Comparison of ENCODE assay signal across 14 mouse cellular contexts in the genomic region with DNA sequence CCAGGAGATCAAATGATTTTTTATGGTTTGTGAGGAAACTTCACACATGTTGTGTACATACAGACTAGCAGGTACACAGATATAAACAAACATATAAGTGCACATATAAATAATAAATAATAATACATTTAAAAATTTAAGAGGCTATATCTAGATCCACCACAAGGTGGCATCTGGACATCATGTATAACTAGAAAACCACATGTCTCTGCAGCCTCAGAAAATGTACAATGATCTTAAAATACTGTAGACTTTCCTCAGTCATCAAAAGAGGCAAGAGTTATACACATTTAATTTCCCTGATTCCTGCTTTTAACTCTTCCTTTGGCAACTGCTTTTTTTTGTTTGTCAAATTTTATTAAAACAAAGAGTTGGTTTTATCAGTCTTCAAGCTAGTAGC. TPM values are rescaled to one million over a fixed set of nuclear protein-coding genes. Genes with fewer than 3 reads are reported as not detected.
DNase-seq lines count a peak whose midpoint lies in the region; ATAC-seq and TF ChIP-seq lines count a peak whose summit lies in the region.
"Had no signal": no experiment of that assay in that cellular context is flagged by ENCODE, and none has a peak within 500 bp of the region (broad histone marks: within the 10 kb centered on the region; RNA-seq: fewer than 3 reads in every experiment).

No protein-coding gene starts in this region.

- no peaks in the 10 kb centered on the region for H3K9me3 ChIP-seq in hindbrain, embryonic 16.5 days (ENCODE audit: control insufficient read depth, low read length)
- H3K9me3 ChIP-seq in hindbrain, embryonic 12.5 days (replicated peaks), result no peaks in the 10 kb centered on the region
- no peaks in the 10 kb centered on the region for H3K9me3 ChIP-seq in hindbrain, postnatal 0 days (ENCODE audit: low read length)
- H3K9me3 ChIP-seq: embryonic facial prominence, embryonic 12.5 days had no signal

- H3K4me2 ChIP-seq in hindbrain, embryonic 16.5 days (ENCODE audit: low read length), result no peak overlapping the region
- no peak overlapping the region for H3K4me2 ChIP-seq in hindbrain, embryonic 12.5 days (replicated peaks)
- H3K4me2 ChIP-seq in hindbrain, postnatal 0 days (ENCODE audit: low read depth, low read length), result no peak overlapping the region
- H3K4me2 ChIP-seq: embryonic facial prominence, embryonic 12.5 days; heart, embryonic 11.5 days had no signal

- DNase-seq in A20 (ENCODE audit: low read depth, low spot score), result peak; percentile 31
- DNase-seq in NIH3T3 (ENCODE audit: low read depth), result peak; percentile 70
- DNase-seq in hindbrain, postnatal 0 days (ENCODE audit: low spot score), result peak; percentile 73
- DNase-seq in neural tube, embryonic 10.5 days (ENCODE audit: extremely low spot score, low spot score), result no peak
- DNase-seq in gastrocnemius, adult 18-20 months (ENCODE audit: low spot score), result no peak
- no peak for DNase-seq in ovary, postnatal 14 days (ENCODE audit: low spot score)
- DNase-seq: lung, adult 2 months had no signal

- no peaks in the 10 kb centered on the region for H3K27me3 ChIP-seq in hindbrain, embryonic 16.5 days (replicated peaks; ENCODE audit: control insufficient read depth, insufficient read depth, low read length)
- no peaks in the 10 kb centered on the region for H3K27me3 ChIP-seq in hindbrain, embryonic 12.5 days
- no peaks in the 10 kb centered on the region for H3K27me3 ChIP-seq in hindbrain, postnatal 0 days (ENCODE audit: insufficient read depth, low read length)
- H3K27me3 ChIP-seq: embryonic facial prominence, embryonic 12.5 days had no signal

- H3K27ac ChIP-seq in hindbrain, embryonic 16.5 days (ENCODE audit: low read depth, low read length), result no peak overlapping the region
- no peak overlapping the region for H3K27ac ChIP-seq in hindbrain, embryonic 12.5 days
- H3K27ac ChIP-seq in hindbrain, postnatal 0 days, result no peak overlapping the region
- H3K27ac ChIP-seq: embryonic facial prominence, embryonic 12.5 days had no signal

- no peaks in the 10 kb centered on the region for H3K36me3 ChIP-seq in hindbrain, embryonic 16.5 days (ENCODE audit: control insufficient read depth, insufficient read depth, low read length)
- no peaks in the 10 kb centered on the region for H3K36me3 ChIP-seq in hindbrain, embryonic 12.5 days
- H3K36me3 ChIP-seq in hindbrain, postnatal 0 days (ENCODE audit: insufficient read depth, low read length), result no peaks in the 10 kb centered on the region
- H3K36me3 ChIP-seq: embryonic facial prominence, embryonic 12.5 days had no signal

- H3K4me3 ChIP-seq in hindbrain, embryonic 16.5 days (ENCODE audit: low read length), result no peak overlapping the region
- no peak overlapping the region for H3K4me3 ChIP-seq in hindbrain, embryonic 12.5 days
- H3K4me3 ChIP-seq in hindbrain, postnatal 0 days (ENCODE audit: low read length), result no peak overlapping the region
- H3K4me3 ChIP-seq: embryonic facial prominence, embryonic 12.5 days had no signal

- peak; percentile 59 for TF ChIP-seq CTCF in hindbrain, postnatal 0 days (IDR thresholded peaks at IDR 0.05; ENCODE audit: low read depth)

- H3K9ac ChIP-seq in hindbrain, embryonic 16.5 days (ENCODE audit: low read depth, low read length), result no peak overlapping the region
- no peak overlapping the region for H3K9ac ChIP-seq in hindbrain, embryonic 12.5 days
- no peak overlapping the region for H3K9ac ChIP-seq in hindbrain, postnatal 0 days (replicated peaks; ENCODE audit: low read length)
- H3K9ac ChIP-seq: embryonic facial prominence, embryonic 12.5 days had no signal

- H3K4me1 ChIP-seq in hindbrain, embryonic 16.5 days (ENCODE audit: control insufficient read depth, insufficient read depth, low read depth, low read length), result no peaks in the 10 kb centered on the region
- H3K4me1 ChIP-seq in hindbrain, embryonic 12.5 days, result no peaks in the 10 kb centered on the region
- no peaks in the 10 kb centered on the region for H3K4me1 ChIP-seq in hindbrain, postnatal 0 days (ENCODE audit: insufficient read depth, low read length)
- H3K4me1 ChIP-seq: embryonic facial prominence, embryonic 12.5 days had no signal

- peak; percentile 68; the same call in 1 of the 2 replicates for ATAC-seq in hindbrain, embryonic 16.5 days
- ATAC-seq in hindbrain, embryonic 12.5 days (ENCODE audit: low FRiP score), result no peak
- peak; percentile 56; the same call in 1 of the 2 replicates for ATAC-seq in hindbrain, postnatal 0 days

RNA-seq across cellular contexts. Expression of a gene that starts 19.4 kb away (rescaled TPM):
- polyA plus RNA-seq in hindbrain, embryonic 16.5 days (2015; fragmentation: Nextera tagmentation; extraction: Ambion mirVana), result not detected in 2 replicates
- not detected in 2 replicates for polyA plus RNA-seq in hindbrain, embryonic 12.5 days (2016; fragmentation: Nextera tagmentation; extraction: Ambion mirVana)
- not detected in 2 replicates for total RNA-seq in hindbrain, postnatal 0 days (2014; rRNA removed)
- not detected in 2 replicates for polyA plus RNA-seq in hindbrain, postnatal 0 days (2015; fragmentation: Nextera tagmentation; extraction: Ambion mirVana)
- total RNA-seq in gastrocnemius, adult 18-20 months (2021), result not detected
- total RNA-seq: layer of hippocampus, adult 18-20 months; neutrophil, adult 5-6 weeks had no signal
- polyA plus RNA-seq: embryonic facial prominence, embryonic 12.5 days; heart, embryonic 11.5 days; lung, adult 2 months; testis, adult 2 months had no signal

RNA-seq across cellular contexts. Expression of a gene that starts 19.4 kb away (rescaled TPM):
- not detected in 2 replicates for polyA plus RNA-seq in hindbrain, embryonic 16.5 days (2015; fragmentation: Nextera tagmentation; extraction: Ambion mirVana)
- polyA plus RNA-seq in hindbrain, embryonic 12.5 days (2016; fragmentation: Nextera tagmentation; extraction: Ambion mirVana), result 0.43 TPM in 1 of 2 replicates, not detected in the other
- not detected in 2 replicates for total RNA-seq in hindbrain, postnatal 0 days (2014; rRNA removed)
- polyA plus RNA-seq in hindbrain, postnatal 0 days (2015; fragmentation: Nextera tagmentation; extraction: Ambion mirVana), result not detected in 2 replicates
- not detected for total RNA-seq in gastrocnemius, adult 18-20 months (2021)
- total RNA-seq: layer of hippocampus, adult 18-20 months; neutrophil, adult 5-6 weeks had no signal
- polyA plus RNA-seq: embryonic facial prominence, embryonic 12.5 days; heart, embryonic 11.5 days; lung, adult 2 months; testis, adult 2 months had no signal

Comparison
In these comparisons a context has a peak if more than half of its experiments do, and no peak if none do; other contexts are left out.
1. DNase-seq: peak in A20 (single experiment), NIH3T3 (single experiment) and hindbrain, postnatal 0 days (single experiment); none in neural tube, embryonic 10.5 days (single experiment), gastrocnemius, adult 18-20 months (single experiment) and ovary, postnatal 14 days (single experiment).